Mouse (Mus musculus) lung, adult 2 months (tissue): ENCODE measurements around the gene Cbx6. TPM values are rescaled to one million over a fixed set of nuclear protein-coding genes. Genes with fewer than 3 reads are reported as not detected.
"Not testable (repeated sequence)": the region's sequence is repeated elsewhere in the genome, so short reads cannot be mapped to it uniquely, and the experiment has no call there.

Source experiments
- DNase-seq: peaks from one replicate; pipeline ENCODE4 v3.0.0; 2022
- H3K4me1 ChIP-seq: fragments of 200-500 bp; 2 replicates; pipeline ENCODE4 v1.6.1; 2011; ENCODE audit warnings: low read length; ENCODE audit not compliant: control insufficient read depth, insufficient read depth
- H3K4me3 ChIP-seq: fragments of 200-500 bp; replicated peaks from 2 replicates; pipeline ENCODE3; 2011; ENCODE audit warnings: low read depth, mild to moderate bottlenecking, control low read depth, low read length; ENCODE audit errors: extremely low read depth
- CTCF ChIP-seq: fragments of 200-500 bp; IDR thresholded peaks from 2 replicates; pipeline ENCODE4 v1.5.1; 2011; ENCODE audit warnings: mild to moderate bottlenecking, low read length, control low read depth; ENCODE audit not compliant: insufficient read depth
- POLR2A ChIP-seq: fragments of 200-500 bp; IDR thresholded peaks from 2 replicates; pipeline ENCODE4 v1.6.1; 2011; ENCODE audit warnings: low read depth, mild to moderate bottlenecking, control low read depth, low read length, borderline replicate concordance; ENCODE audit errors: extremely low read depth
- WGBS: fragments of 180-500 bp; shearing (Covaris S2); methylation state at CpG from one replicate; pipeline ENCODE4 v1.1.7; 2018; 5-methylcytosine and 5-hydroxymethylcytosine counted together
- polyA plus RNA-seq: library from polyadenylated mRNA; depleted of rRNA; stranded (reverse); fragments of >200 nt; gene quantifications from 2 replicates; pipeline ENCODE4 v1.2.3, GENCODE M21; 2012

The Cbx6 gene
- polyA plus RNA-seq, 1 experiment = 87.3 TPM

- H3K4me1 ChIP-seq = no peaks in the 10 kb centered on the region; the same call in 1 of the 2 replicates
- H3K4me3 ChIP-seq = no peak overlapping the region
- 71% methylated on average over 14 of the region's 14 CpGs for WGBS
- DNase-seq = no peak
- TF ChIP-seq POLR2A (no peak), CTCF (peak; percentile 56)
Observed at GRCm38 (mm10) chr15:79825146-79825825, 9.2 kb downstream of the Cbx6 start.

GRCm38 (mm10) chr15:79823588-79824280 is 10.8 kb downstream of the Cbx6 start:
- peak; percentile 28 for DNase-seq
- no peak for TF ChIP-seq POLR2A
- no peak for TF ChIP-seq CTCF
- WGBS = 60% methylated on average over 19 of the region's 19 CpGs
- Histone ChIP-seq H3K4me3 (no peak overlapping the region), H3K4me1 (no peaks in the 10 kb centered on the region; the same call in 1 of the 2 replicates)

- no peaks in the 10 kb centered on the region; the same call in 1 of the 2 replicates for H3K4me1 ChIP-seq
- no peak overlapping the region for H3K4me3 ChIP-seq
- 0 out of 2 replicates have a peak, but pooled peaks have one; percentile 25 for TF ChIP-seq POLR2A
- no peak for TF ChIP-seq CTCF
- 63% methylated on average over 13 of the region's 13 CpGs for WGBS
- no peak for DNase-seq
Observed at GRCm38 (mm10) chr15:79822265-79823199, 12.0 kb downstream of the Cbx6 start.

- TF ChIP-seq POLR2A = no peak
- TF ChIP-seq CTCF = no peak
- DNase-seq = no peak
- Histone ChIP-seq H3K4me3 (no peak overlapping the region), H3K4me1 (no peaks in the 10 kb centered on the region; the same call in 1 of the 2 replicates)
- 83% methylated on average over 4 of the region's 4 CpGs for WGBS
Observed at GRCm38 (mm10) chr15:79818325-79818724, 16.2 kb downstream of the Cbx6 start.

GRCm38 (mm10) chr15:79813666-79814258 is 20.7 kb downstream of the Cbx6 start:
- no peaks in the 10 kb centered on the region for H3K4me1 ChIP-seq
- H3K4me3 ChIP-seq = no peak overlapping the region
- no peak for TF ChIP-seq CTCF
- no peak for TF ChIP-seq POLR2A
- WGBS = 34% methylated on average over 8 of the region's 8 CpGs
- DNase-seq = no peak

- not testable (repeated sequence) for DNase-seq, H3K4me1 ChIP-seq, H3K4me3 ChIP-seq
- WGBS = 58% methylated on average over 2 of the region's 2 CpGs
Observed at GRCm38 (mm10) chr15:79812840-79813239, 21.6 kb downstream of the Cbx6 start.

GRCm38 (mm10) chr15:79810997-79811396 is 23.5 kb downstream of the Cbx6 start:
- no peak for DNase-seq
- 67% methylated on average over 4 of the region's 4 CpGs for WGBS
- H3K4me3 ChIP-seq = no peak overlapping the region
- no peaks in the 10 kb centered on the region for H3K4me1 ChIP-seq
- TF ChIP-seq CTCF (no peak), POLR2A (no peak)

- H3K4me3 ChIP-seq = no peak overlapping the region
- no peak for DNase-seq
- H3K4me1 ChIP-seq = no peaks in the 10 kb centered on the region
- WGBS = 45% methylated on average over 3 of the region's 3 CpGs
- no peak for TF ChIP-seq CTCF
- TF ChIP-seq POLR2A = no peak
Observed at GRCm38 (mm10) chr15:79810061-79810460, 24.4 kb downstream of the Cbx6 start.

- no peaks in the 10 kb centered on the region; the same call in 1 of the 2 replicates for H3K4me1 ChIP-seq
- 51% methylated on average over 5 of the region's 5 CpGs for WGBS
- DNase-seq = no peak
- TF ChIP-seq POLR2A = no peak
- TF ChIP-seq CTCF = no peak
- H3K4me3 ChIP-seq = no peak overlapping the region
Observed at GRCm38 (mm10) chr15:79808658-79809057, 25.8 kb downstream of the Cbx6 start.
